Mouse (Mus musculus) heart, adult 10 weeks (tissue): ENCODE results near the gene Cd27. TPM values are rescaled to one million over a fixed set of nuclear protein-coding genes. Genes with fewer than 3 reads are reported as not detected.

Experiments used
- polyA plus RNA-seq: library from polyadenylated mRNA; stranded (reverse); fragments of 350-450 nt; fragmentation: Illumina TruSeq; extraction: RNeasy Lipid Tissue Mini Kit (QIAGEN cat#74804); gene quantifications from one replicate; pipeline ENCODE4 v1.2.3, GENCODE M21; 2014; ENCODE audit warnings: low read depth, low replicate concordance

Gene Cd27
- polyA plus RNA-seq: not detected

DNA sequence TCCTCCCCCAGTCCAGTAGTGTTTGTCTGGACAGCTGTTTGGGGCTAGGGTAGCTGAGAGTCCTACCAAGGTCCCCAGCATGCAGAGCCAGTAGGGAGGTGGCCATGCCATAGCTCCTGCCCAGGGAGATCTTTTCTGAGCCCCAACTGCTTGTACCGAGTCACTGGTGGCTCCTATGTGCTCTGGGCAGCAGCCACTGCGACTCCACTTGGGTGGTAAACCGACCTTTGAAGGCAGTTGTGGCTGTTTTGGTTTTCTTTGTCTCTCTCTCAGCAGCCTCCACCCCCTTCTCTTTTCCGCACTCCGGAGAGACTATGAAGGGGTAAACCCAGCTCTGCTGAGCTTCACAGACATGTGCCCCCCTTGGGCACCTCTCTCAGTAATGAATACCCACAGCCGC lies at the start of gene Cd27:
Cd27 (minus strand) TSS at position 229 of the 400 bp plus-strand sequence.

DNA sequence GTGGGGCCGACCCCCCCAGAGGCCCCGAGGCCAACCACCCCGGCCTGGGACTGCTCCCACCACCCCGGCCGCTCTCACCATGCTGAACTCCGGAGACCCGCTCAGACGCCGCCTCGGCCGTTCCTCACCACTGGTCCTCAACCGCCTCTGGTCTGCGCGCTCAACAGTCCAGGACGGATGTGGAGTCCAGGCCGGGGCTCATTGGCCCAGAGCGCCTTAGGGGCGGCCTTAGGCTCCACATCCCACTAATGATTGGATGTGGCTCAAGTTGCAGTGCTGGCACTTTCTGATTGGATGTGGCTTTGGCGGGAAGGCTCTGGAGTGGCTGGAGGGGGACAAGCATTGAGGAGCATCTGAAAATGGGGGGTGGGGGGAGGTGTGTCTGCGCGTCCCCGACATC lies 49.1 kb upstream of the Cd27 start, which contains the start of gene Tuba3a:
Tuba3a (minus strand) TSS at position 153 of the 400 bp plus-strand sequence.

DNA sequence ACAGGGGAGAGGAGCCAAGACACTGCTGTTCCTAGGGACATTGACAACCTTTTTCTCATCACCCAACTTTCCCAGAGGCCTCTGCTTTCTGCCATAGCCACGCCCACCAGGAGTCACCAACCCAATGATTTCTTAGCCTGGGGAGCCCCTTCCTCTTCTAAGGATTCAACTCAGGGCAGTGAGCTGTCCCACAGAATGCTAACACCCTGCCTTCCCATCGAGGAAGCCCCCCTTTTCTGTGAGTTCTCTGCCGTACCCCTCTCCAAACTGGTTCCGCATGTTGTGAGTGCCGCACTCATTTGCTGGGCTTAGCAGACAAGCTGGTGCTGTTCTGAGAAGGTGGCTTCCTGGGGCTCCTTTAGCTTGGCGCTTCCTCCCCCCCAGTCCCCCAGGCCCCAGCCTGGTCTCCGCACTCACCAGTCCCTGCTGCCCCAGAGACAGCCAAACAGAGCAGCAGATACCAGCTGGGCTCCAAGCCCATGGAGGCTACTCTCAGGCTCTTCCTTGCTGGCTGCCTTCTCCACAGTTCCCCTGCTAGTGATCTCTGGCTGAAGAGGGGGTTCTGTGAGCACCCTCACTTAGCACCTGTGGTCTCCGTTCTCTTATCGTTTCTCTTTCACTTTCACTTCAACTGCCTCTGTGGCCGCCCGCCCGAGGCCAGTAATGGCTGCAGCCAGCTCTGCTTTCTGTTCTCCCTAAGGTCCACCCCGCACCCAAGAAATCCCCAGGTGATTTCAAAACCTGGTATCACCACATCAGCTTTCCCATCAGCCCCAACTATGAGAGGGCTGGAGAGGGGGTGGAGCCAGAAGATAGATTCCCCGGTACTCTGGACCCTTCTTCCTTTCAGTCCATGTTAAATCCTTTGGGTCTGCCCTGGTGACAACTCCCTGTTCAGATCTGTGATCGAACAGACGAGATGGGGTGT lies 5.4 kb downstream of the Cd27 start, which contains the start of gene Tapbpl:
Tapbpl (minus strand) TSS at position 744 of the 928 bp plus-strand sequence.

DNA sequence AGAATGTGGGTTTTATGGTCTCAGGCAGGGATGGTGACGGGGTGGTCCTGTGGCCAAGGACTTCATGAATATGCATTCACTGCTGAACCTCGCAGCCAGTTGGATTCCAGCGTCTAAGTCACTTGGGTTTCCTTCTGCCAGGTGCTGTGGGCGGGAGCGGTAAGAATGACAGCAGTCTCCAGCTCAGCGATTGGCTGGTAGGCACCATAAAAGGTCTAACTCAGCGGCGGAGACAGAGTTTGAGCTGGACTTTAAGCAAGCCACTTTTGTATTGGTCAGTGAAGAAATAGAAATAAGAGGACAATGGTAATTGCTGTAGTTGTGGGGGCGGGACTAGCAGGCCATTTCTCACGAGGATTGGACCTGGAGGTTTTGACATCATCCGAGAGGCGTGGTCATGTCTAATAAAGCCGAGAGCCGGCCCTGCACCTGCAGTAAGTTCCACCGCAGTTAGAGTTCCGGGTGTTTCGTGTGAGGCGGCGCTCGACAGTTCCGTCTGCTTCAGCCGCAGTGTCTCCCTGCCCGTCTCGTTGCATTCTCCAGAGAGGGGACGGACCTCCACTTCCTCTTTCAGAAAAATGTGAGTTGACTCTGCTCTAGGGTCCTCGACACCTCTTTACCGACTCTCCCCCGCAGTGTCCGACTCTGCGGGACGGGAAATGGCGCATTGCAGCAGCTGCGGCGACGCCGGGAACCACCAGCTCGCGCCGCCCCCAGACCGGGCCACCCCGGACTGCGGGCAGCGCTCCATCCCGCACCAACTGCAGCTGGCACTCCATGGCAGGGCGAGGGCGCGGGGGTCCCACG lies 21.5 kb downstream of the Cd27 start, which contains the start of gene Vamp1:
Vamp1 (plus strand) TSS at position 404 of the 807 bp plus-strand sequence.

DNA sequence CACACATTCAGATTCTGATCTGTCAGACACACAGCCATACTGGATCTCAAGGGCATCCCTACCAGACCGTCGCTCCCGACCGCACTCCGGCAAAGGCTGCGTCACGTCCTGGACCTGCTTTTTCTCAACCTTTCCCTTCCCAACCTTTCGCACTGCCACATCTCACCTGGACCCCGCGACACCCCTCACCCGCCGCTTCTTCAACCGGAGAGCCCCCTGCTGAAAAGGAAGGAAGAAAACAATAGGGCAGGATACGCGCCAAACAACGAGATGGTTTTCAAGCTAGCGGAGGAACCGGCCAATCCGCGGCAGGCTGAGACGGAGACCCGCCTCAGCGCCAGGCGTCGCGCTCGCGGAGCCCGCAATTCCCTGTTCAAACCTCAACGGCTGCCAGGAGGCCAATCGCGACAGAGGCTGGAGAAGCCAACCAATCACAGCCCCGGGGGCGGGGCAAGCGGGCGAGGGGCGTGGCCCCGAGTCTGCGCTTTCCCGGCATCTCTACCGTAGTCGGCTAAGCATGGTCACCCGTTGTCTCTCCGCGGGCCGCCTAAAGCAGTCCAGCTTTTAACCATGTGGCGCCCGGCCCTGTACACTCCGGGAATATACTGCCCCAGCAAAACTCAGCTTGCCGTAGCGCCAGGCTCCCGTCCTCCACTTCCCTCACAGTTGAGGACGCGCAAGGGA lies 45.3 kb downstream of the Cd27 start, which contains the start of the genes Ncapd2 and Mrpl51:
Ncapd2 (minus strand) TSS at position 370 of the 684 bp plus-strand sequence.
Mrpl51 (plus strand) TSS at position 470 of the 684 bp plus-strand sequence.

Other genes with a start within 250 kb of the Cd27 start
- gene Pianp, start 240.3 kb downstream of the Cd27 start, polyA plus RNA-seq: 0.86 TPM
- gene Zfp384, start 227.9 kb downstream of the Cd27 start, polyA plus RNA-seq: 26.3 TPM
- gene Ing4, start 197.2 kb downstream of the Cd27 start, polyA plus RNA-seq: 36.6 TPM
- gene Acrbp, start 187.3 kb downstream of the Cd27 start, polyA plus RNA-seq: 9.2 TPM
- gene Lpar5, start 169.1 kb downstream of the Cd27 start, polyA plus RNA-seq: not detected
- gene Chd4, start 141.0 kb downstream of the Cd27 start, polyA plus RNA-seq: 86.4 TPM
- gene Nop2, start 105.1 kb downstream of the Cd27 start, polyA plus RNA-seq: 16.6 TPM
- gene Iffo1, start 91.8 kb downstream of the Cd27 start, polyA plus RNA-seq: 14.3 TPM
- 4,016 TPM for gene Gapdh, start 70.5 kb downstream of the Cd27 start, polyA plus RNA-seq
- 18.6 TPM for gene Ncapd2, start 45.3 kb downstream of the Cd27 start, polyA plus RNA-seq
- gene Mrpl51, start 45.2 kb downstream of the Cd27 start, polyA plus RNA-seq: 266 TPM
- gene Vamp1, start 21.5 kb downstream of the Cd27 start, polyA plus RNA-seq: 10.0 TPM
- 6.8 TPM for gene Tapbpl, start 5.2 kb downstream of the Cd27 start, polyA plus RNA-seq
- not detected for gene Tuba3a, start 49.0 kb upstream of the Cd27 start, polyA plus RNA-seq
- 31.2 TPM for gene Ltbr, start 76.9 kb upstream of the Cd27 start, polyA plus RNA-seq
- 0.37 TPM for gene Scnn1a, start 83.6 kb upstream of the Cd27 start, polyA plus RNA-seq
- 39.9 TPM for gene Tnfrsf1a, start 112.4 kb upstream of the Cd27 start, polyA plus RNA-seq
- gene Plekhg6, start 143.8 kb upstream of the Cd27 start, polyA plus RNA-seq: not detected